Mouse (Mus musculus) brain, adult 10 weeks (tissue): ENCODE data around the gene Klk4. TPM values are rescaled to one million over a fixed set of nuclear protein-coding genes. Genes with fewer than 3 reads are reported as not detected.

Experiments used
- polyA plus RNA-seq: library from polyadenylated mRNA; stranded (reverse); fragments of 350-450 nt; fragmentation: Illumina TruSeq; extraction: RNeasy Lipid Tissue Mini Kit (QIAGEN cat#74804); gene quantifications from one replicate; pipeline ENCODE4 v1.2.3, GENCODE M21; 2015; ENCODE audit warnings: low read depth, low replicate concordance

Gene Klk4
- polyA plus RNA-seq: not detected

GRCm38 (mm10) chr7:43880912-43881311 is at the start of gene Klk4:
Gene Klk4 (plus strand): TSS chr7:43881160.

GRCm38 (mm10) chr7:43841701-43842100 is 39.3 kb upstream of the Klk4 start, which contains the start of gene Klk5:
Gene Klk5 (plus strand): TSS chr7:43841971.

DNA sequence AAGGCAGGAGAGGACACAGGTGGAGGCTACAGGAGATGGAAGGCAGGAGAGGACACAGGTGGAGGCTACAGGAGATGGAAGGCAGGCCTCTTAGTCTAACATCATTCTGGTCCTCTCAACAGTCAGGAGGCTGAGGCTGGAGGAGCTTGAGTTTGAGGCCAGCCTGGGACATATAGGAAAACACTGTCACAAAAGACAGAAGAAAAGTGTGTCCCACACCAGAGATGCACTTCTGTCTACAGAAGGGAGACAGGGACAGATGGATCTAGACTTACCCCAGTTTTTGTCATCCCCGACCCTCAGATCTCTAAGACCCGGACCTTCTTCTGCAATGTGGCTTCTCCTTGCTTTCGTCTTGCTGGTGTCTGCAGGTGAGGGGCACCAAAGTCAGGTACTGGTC is 52.5 kb downstream of the Klk4 start, which contains the start of gene Klk15:
Gene Klk15, plus strand, starts transcription at position 301 of the 400 bp plus-strand sequence.

Other genes starting within 250 kb of the Klk4 start
- gene Ceacam18, start 246.5 kb upstream of the Klk4 start, polyA plus RNA-seq: not detected
- gene Siglece, start 221.0 kb upstream of the Klk4 start, polyA plus RNA-seq: 1.4 TPM
- 6.3 TPM for gene Ctu1, start 209.1 kb upstream of the Klk4 start, polyA plus RNA-seq
- not detected for gene Klk14, start 190.7 kb upstream of the Klk4 start, polyA plus RNA-seq
- not detected for gene Klk13, start 168.6 kb upstream of the Klk4 start, polyA plus RNA-seq
- not detected for gene Klk12, start 112.3 kb upstream of the Klk4 start, polyA plus RNA-seq
- not detected for gene Klk11, start 106.6 kb upstream of the Klk4 start, polyA plus RNA-seq
- not detected for gene Klk10, start 100.1 kb upstream of the Klk4 start, polyA plus RNA-seq
- gene Klk9, start 89.3 kb upstream of the Klk4 start, polyA plus RNA-seq: not detected
- gene Klk8, start 83.6 kb upstream of the Klk4 start, polyA plus RNA-seq: 7.5 TPM
- not detected for gene Klk7, start 69.9 kb upstream of the Klk4 start, polyA plus RNA-seq
- gene Klk6, start 56.7 kb upstream of the Klk4 start, polyA plus RNA-seq: 13.7 TPM
- gene Klk5, start 39.2 kb upstream of the Klk4 start, polyA plus RNA-seq: not detected
- not detected for gene Klk15, start 52.6 kb downstream of the Klk4 start, polyA plus RNA-seq
- not detected for gene Klk1b8, start 69.5 kb downstream of the Klk4 start, polyA plus RNA-seq
- not detected for gene Klk1b1, start 85.6 kb downstream of the Klk4 start, polyA plus RNA-seq
- gene Klk1b9, start 94.9 kb downstream of the Klk4 start, polyA plus RNA-seq: not detected
- gene Klk1b11, start 114.7 kb downstream of the Klk4 start, polyA plus RNA-seq: not detected
- not detected for gene Klk1b26, start 131.0 kb downstream of the Klk4 start, polyA plus RNA-seq
- gene Klk1b27, start 171.1 kb downstream of the Klk4 start, polyA plus RNA-seq: not detected
- not detected for gene Klk1b21, start 221.2 kb downstream of the Klk4 start, polyA plus RNA-seq
- not detected for gene Klk1b22, start 231.5 kb downstream of the Klk4 start, polyA plus RNA-seq